Mouse (Mus musculus): ENCODE measurements at regions not wholly inside any gene's neighbourhood (a gene's known extent, or its start where the extent isn't known, plus 50 kb on each side); places are given as distances from the start of the nearest gene placed in this dataset.

DNA sequence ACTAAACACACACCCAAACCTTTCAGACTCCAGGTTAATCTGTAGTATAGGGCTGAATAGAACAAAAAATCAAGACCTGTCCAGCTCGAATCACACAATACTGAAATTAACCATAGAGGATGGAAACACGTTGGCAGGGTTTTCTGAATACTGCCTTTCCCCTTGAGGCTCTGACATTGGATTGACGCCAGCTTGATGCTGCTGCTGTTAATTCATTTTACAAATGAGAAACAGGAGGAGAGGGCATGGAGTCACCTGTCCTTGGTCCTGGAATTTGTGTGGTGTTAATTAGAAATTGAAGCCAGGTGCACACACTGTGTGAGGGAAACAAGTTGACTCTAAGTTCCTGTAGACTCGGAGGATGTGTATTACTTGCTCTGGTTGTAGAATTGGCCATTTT, 218.7 kb upstream of the Stac start:
- no peaks in the 10 kb centered on the region for H3K4me1 ChIP-seq (replicated peaks)
- no peak overlapping the region for H3K4me2 ChIP-seq
- H3K27ac ChIP-seq (ENCODE audit: poor library complexity, severe bottlenecking): no peak overlapping the region
- H3K36me3 ChIP-seq: no peaks in the 10 kb centered on the region
- no peak overlapping the region for H3K4me3 ChIP-seq
- 71% methylated on average over 4 of the region's 4 CpGs for WGBS
- no peak for ATAC-seq (ENCODE audit: insufficient number of reproducible peaks, low FRiP score)
- H3K9ac ChIP-seq: no peak overlapping the region
- no peaks in the 10 kb centered on the region for H3K9me3 ChIP-seq (replicated peaks)
- H3K27me3 ChIP-seq (replicated peaks): no peaks in the 10 kb centered on the region

DNA sequence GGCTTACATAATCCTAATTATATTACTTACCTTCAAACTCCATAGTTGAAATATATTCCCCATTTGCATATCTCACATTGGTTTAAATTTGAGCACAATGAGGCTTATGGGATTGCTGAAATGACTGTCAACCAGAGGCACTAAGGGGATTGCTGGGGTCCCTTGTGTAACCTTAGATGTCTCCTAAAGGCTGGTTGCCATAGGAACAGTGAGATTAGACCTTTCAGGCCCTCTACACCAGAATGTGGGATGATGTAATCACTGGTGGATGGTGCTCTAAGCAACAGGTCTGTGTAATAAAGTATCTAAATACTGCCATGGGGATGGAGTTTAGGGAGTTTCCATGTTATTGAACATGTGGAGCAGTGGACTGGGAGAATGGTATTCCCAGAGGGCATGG, 210.0 kb upstream of the Stac start:
- no peak for ATAC-seq (ENCODE audit: insufficient number of reproducible peaks, low FRiP score)
- H3K36me3 ChIP-seq: no peaks in the 10 kb centered on the region
- H3K9me3 ChIP-seq (replicated peaks): no peaks in the 10 kb centered on the region
- H3K27ac ChIP-seq (ENCODE audit: poor library complexity, severe bottlenecking): no peak overlapping the region
- H3K9ac ChIP-seq: no peak overlapping the region
- H3K27me3 ChIP-seq (replicated peaks): no peaks in the 10 kb centered on the region
- no peaks in the 10 kb centered on the region for H3K4me1 ChIP-seq (replicated peaks)
- H3K4me2 ChIP-seq: no peak overlapping the region
- no peak overlapping the region for H3K4me3 ChIP-seq

DNA sequence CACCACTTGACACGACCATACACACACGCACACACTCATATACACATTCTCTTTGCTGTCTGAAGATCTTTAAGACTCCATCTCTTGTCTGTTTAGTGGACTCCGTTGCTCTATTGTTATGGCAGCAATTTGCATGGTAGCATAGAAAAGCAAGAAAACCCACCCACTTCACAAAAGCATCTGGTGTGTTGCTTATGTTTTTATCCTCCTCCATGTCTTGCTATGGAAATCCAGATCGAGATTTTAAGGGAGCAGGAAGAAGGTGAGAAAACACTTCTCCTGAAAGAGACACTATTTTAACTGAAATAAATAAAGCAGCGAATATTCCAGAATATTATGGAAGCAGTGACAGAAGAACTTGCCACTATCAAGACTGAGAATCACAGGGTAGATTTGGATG, 207.5 kb upstream of the Stac start:
- Histone ChIP-seq H3K27me3 (replicated peaks) (no peaks in the 10 kb centered on the region), H3K27ac (ENCODE audit: poor library complexity, severe bottlenecking) (no peak overlapping the region), H3K36me3 (no peaks in the 10 kb centered on the region), H3K9me3 (replicated peaks) (no peaks in the 10 kb centered on the region), H3K9ac (no peak overlapping the region), H3K4me1 (replicated peaks) (no peaks in the 10 kb centered on the region), H3K4me2 (no peak overlapping the region), H3K4me3 (no peak overlapping the region)
- ATAC-seq (ENCODE audit: insufficient number of reproducible peaks, low FRiP score): no peak
- 66% methylated on average over 5 of the region's 5 CpGs for WGBS

DNA sequence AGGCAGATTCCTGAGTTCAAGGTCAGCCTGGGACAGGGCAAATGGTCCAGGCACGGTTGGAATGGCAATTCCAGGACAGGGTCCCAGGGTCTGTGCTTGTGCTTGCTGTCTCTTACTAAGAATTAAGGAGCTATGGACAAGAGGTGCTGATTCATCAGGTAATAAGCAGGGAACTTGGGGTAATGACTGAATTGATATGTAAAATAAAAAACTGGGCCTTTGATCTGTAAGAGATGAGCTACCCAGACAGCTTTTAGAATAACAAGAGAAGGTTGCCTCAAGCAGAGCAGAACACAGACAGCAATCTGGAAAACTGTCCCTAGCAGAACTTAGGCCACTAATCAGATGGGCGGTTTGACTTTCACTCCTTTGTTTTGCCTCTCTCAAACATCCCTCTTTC, 189.6 kb upstream of the Stac start:
- Histone ChIP-seq H3K9ac (no peak overlapping the region), H3K9me3 (replicated peaks) (0 out of 2 replicates have a peak, but pooled peaks cover 2% of the 10 kb centered on the region), H3K27ac (ENCODE audit: poor library complexity, severe bottlenecking) (no peak overlapping the region), H3K36me3 (no peaks in the 10 kb centered on the region), H3K4me1 (replicated peaks) (no peaks in the 10 kb centered on the region), H3K27me3 (replicated peaks) (no peaks in the 10 kb centered on the region), H3K4me3 (no peak overlapping the region), H3K4me2 (no peak overlapping the region)
- 61% methylated on average over 2 of the region's 2 CpGs for WGBS
- ATAC-seq (ENCODE audit: insufficient number of reproducible peaks, low FRiP score): no peak

DNA sequence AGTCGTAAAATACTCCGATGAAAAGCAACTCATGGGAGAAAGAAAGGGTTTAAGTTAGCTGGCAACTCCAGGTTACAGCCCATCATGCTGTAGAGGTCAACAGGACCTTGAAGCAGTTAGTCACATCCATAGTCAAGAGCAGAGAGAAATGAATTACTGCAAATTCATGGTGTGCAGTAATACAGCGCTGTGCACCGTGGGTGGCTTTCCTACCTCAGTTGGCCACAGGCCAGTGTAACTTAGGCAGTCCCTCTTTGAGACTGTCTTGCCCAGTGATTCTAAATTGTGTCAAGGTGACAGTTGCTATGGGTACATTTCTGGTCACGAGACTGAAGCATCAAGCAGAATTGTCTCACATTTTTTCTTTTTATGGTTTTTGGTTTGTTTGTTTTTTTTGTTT, 186.7 kb upstream of the Stac start:
- Histone ChIP-seq H3K4me1 (replicated peaks) (no peaks in the 10 kb centered on the region), H3K27me3 (replicated peaks) (no peaks in the 10 kb centered on the region), H3K9ac (no peak overlapping the region), H3K4me2 (no peak overlapping the region), H3K27ac (ENCODE audit: poor library complexity, severe bottlenecking) (no peak overlapping the region), H3K36me3 (no peaks in the 10 kb centered on the region), H3K9me3 (replicated peaks) (no peaks in the 10 kb centered on the region), H3K4me3 (no peak overlapping the region)
- no peak for ATAC-seq (ENCODE audit: insufficient number of reproducible peaks, low FRiP score)
- WGBS: 79% methylated on average over 5 of the region's 5 CpGs

DNA sequence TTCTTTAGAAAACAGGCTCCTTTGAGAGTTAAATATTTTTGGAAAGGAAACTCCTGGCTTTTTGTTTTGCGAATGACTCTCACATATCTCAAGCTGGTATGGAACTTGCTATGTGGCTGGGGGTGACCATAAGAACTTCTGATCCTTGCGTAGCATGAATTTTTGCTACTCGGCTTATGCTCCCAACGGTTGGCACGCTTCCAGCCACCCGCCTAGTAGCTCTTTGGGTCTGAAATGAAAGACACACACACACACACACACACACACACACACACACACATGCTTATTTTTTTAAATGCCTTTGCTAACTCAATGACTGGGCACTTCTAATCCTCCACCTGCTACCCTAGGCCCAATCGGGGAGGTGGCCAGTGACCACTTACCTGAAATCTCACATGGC, 180.3 kb upstream of the Stac start:
- H3K36me3 ChIP-seq: no peaks in the 10 kb centered on the region
- H3K4me3 ChIP-seq: no peak overlapping the region
- no peak overlapping the region for H3K4me2 ChIP-seq
- WGBS: 84% methylated on average over 7 of the region's 7 CpGs
- no peaks in the 10 kb centered on the region for H3K4me1 ChIP-seq (replicated peaks)
- H3K27ac ChIP-seq (ENCODE audit: poor library complexity, severe bottlenecking): no peak overlapping the region
- no peak for ATAC-seq (ENCODE audit: insufficient number of reproducible peaks, low FRiP score)
- H3K27me3 ChIP-seq (replicated peaks): no peaks in the 10 kb centered on the region
- H3K9ac ChIP-seq: no peak overlapping the region
- no peaks in the 10 kb centered on the region for H3K9me3 ChIP-seq (replicated peaks)

DNA sequence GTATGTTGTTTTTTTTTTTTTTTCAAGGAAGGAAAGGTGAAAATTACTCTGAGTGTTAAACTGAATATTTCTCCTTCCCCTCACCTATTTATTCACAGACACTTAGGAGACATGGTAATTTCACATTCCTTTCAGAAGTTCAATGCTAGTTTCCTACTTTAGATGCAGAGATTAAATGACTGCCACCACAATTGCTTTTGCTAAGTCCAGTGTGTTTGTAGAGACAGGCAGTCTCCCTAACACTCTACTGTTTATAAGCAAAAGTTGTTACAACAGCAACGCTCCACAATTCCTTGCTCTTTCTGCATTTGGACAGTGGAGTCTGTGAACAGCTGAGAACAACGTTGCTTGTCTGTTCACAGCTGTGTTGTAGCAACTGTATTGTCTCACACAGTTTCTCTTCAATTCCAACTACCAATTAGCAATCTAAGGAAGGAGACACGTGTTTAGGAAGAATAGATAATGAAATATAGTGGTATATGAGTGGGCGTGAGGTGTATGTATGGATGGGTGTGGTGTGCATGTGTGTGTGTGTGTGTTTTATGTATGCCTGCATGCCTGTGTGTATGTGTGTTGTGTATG, 179.7 kb upstream of the Stac start:
- Histone ChIP-seq H3K4me2 (no peak overlapping the region), H3K9ac (no peak overlapping the region), H3K36me3 (no peaks in the 10 kb centered on the region), H3K4me1 (replicated peaks) (no peaks in the 10 kb centered on the region), H3K27ac (ENCODE audit: poor library complexity, severe bottlenecking) (no peak overlapping the region), H3K4me3 (no peak overlapping the region), H3K27me3 (replicated peaks) (no peaks in the 10 kb centered on the region), H3K9me3 (replicated peaks) (no peaks in the 10 kb centered on the region)
- 68% methylated on average over 4 of the region's 4 CpGs for WGBS
- ATAC-seq (ENCODE audit: insufficient number of reproducible peaks, low FRiP score): no peak

DNA sequence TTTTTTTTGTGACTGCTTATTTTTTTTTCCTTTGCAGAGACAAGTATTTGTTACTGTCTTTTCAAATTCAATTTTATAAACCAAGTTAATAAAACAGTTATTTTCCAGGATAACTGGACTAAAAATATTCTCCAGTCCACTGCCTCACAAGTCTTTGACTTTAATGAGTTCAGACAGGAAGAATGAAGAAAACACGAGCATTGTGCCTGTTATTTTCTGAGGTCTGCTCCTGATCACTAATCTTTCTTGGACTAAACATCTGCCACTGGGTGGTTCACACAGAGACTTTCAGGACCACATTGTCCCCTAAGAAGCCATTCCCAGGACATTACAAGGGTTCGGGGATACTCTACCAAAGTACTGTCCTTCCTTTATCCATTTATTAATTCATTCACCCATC, 167.9 kb upstream of the Stac start:
- Histone ChIP-seq H3K27me3 (replicated peaks) (no peaks in the 10 kb centered on the region), H3K9ac (no peak overlapping the region), H3K27ac (ENCODE audit: poor library complexity, severe bottlenecking) (no peak overlapping the region), H3K9me3 (replicated peaks) (no peaks in the 10 kb centered on the region), H3K4me2 (no peak overlapping the region), H3K36me3 (no peaks in the 10 kb centered on the region), H3K4me3 (no peak overlapping the region), H3K4me1 (replicated peaks) (no peaks in the 10 kb centered on the region)
- WGBS: 70% methylated on average over 2 of the region's 2 CpGs
- no peak for ATAC-seq (ENCODE audit: insufficient number of reproducible peaks, low FRiP score)

DNA sequence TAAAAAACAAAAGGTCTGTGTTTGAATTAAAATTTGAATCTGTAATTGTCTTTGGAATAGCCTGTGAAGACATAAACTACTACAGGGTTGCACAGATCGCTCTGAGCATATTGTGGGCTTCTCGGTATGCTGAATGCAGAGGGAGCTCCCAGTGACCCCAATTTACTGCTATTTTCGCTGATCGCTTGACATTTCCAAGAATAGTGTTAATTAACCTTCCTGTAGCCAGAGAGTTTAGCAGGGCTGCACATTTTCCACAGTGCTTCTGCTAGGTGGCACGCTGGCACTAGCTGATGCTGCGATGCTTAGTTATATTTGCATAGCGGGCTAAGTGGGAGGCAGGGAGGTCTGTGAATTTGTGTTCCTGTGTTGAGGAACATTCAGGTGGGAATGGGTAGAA, 164.8 kb upstream of the Stac start:
- Histone ChIP-seq H3K9me3 (replicated peaks) (no peaks in the 10 kb centered on the region), H3K27ac (ENCODE audit: poor library complexity, severe bottlenecking) (no peak overlapping the region), H3K9ac (no peak overlapping the region), H3K4me2 (no peak overlapping the region), H3K4me1 (replicated peaks) (no peaks in the 10 kb centered on the region), H3K27me3 (replicated peaks) (no peaks in the 10 kb centered on the region), H3K36me3 (no peaks in the 10 kb centered on the region), H3K4me3 (no peak overlapping the region)
- 79% methylated on average over 7 of the region's 7 CpGs for WGBS
- no peak for ATAC-seq (ENCODE audit: insufficient number of reproducible peaks, low FRiP score)

DNA sequence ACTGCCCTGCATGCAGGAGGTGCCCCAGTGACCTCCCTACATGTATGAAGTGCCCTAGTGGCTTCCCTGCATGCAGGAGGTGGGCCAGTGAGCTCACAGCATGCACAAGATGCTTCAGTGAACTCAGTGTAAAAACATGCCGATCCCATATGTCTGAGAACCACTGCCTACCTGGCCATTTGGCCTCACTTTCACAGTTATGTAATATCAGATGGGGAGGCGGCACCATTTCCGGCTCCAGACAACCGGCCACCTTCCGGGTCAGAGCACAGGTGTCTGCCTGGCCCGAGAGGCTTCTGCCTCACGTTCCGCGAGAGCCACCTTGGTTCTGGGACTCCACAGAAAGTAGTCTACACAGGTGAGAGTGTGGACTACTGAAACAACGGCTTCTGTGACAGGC, 156.2 kb upstream of the Stac start:
- Histone ChIP-seq H3K27ac (ENCODE audit: poor library complexity, severe bottlenecking) (no peak overlapping the region), H3K4me3 (no peak overlapping the region), H3K4me2 (no peak overlapping the region), H3K9ac (no peak overlapping the region), H3K9me3 (replicated peaks) (no peaks in the 10 kb centered on the region), H3K4me1 (replicated peaks) (no peaks in the 10 kb centered on the region), H3K36me3 (no peaks in the 10 kb centered on the region), H3K27me3 (replicated peaks) (no peaks in the 10 kb centered on the region)
- no peak for ATAC-seq (ENCODE audit: insufficient number of reproducible peaks, low FRiP score)
- 87% methylated on average over 10 of the region's 10 CpGs for WGBS

DNA sequence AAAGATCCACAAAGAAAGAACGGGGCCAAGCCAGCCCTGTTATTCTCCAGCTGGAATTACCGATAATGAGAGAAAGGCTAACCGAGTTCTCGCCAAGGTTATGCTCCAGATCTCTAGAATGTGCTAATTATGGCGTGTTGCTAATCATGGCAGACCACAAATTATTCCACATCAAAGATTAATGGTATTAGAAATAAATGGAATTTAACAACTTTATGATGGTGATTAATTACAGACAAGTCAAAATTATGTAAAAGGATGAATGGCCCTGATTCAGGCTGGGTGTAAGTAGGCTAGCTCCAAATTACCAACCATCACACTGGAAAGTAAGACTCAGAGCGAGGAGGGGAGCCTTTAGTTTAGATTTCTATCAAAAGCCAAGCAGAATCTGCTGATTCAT, 151.0 kb upstream of the Stac start:
- Histone ChIP-seq H3K4me2 (no peak overlapping the region), H3K36me3 (no peaks in the 10 kb centered on the region), H3K4me3 (no peak overlapping the region), H3K27me3 (replicated peaks) (no peaks in the 10 kb centered on the region), H3K9me3 (replicated peaks) (no peaks in the 10 kb centered on the region), H3K27ac (ENCODE audit: poor library complexity, severe bottlenecking) (no peak overlapping the region), H3K9ac (no peak overlapping the region), H3K4me1 (replicated peaks) (no peaks in the 10 kb centered on the region)
- ATAC-seq (ENCODE audit: insufficient number of reproducible peaks, low FRiP score): no peak
- 83% methylated on average over 6 of the region's 6 CpGs for WGBS

DNA sequence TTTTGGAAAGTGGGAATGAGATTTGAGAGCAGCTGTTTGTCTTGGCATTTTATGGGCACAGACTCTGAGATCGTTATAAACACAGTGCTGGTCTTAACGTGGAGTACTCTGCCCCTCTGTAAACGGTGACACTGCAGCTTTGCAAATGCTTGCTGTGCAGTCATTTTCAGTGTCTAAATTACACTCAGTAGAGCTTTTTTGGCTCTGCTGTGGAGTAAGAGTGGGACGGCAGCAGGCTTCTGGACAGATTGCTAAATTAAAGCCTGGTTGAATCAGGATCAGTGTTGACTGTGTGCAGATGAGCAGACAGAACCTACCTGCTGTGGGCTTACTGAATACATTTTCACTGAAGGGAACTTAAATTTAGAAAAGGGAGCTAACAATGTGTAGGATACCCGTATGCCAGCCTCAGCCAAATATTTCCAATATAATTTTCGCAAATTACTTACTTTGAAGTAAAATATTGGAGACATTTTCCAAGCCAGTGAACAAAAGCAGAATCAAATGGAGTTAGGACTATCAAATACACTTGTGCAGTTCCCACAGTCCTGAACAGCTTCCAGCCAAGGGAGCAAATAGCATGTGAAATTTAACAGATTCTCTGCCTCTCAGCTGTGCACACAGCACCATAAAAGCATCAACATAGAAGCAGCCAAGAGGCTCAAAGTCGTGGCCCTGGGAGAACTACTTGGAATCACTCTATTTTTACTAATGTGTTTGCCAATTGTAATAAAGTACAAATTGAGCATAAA, 148.1 kb upstream of the Stac start:
- H3K4me2 ChIP-seq: no peak overlapping the region
- H3K9ac ChIP-seq: no peak overlapping the region
- no peak overlapping the region for H3K4me3 ChIP-seq
- H3K27ac ChIP-seq (ENCODE audit: poor library complexity, severe bottlenecking): no peak overlapping the region
- 68% methylated on average over 7 of the region's 7 CpGs for WGBS
- no peaks in the 10 kb centered on the region for H3K27me3 ChIP-seq (replicated peaks)
- no peaks in the 10 kb centered on the region for H3K4me1 ChIP-seq (replicated peaks)
- ATAC-seq (ENCODE audit: insufficient number of reproducible peaks, low FRiP score): no peak
- no peaks in the 10 kb centered on the region for H3K36me3 ChIP-seq
- H3K9me3 ChIP-seq (replicated peaks): no peaks in the 10 kb centered on the region

All from heart, embryonic 12.5 days (tissue).